Mouse (Mus musculus): ENCODE data around the gene Ccnd3. TPM values are rescaled to one million over a fixed set of nuclear protein-coding genes. Genes with fewer than 3 reads are reported as not detected.

Gene Ccnd3
- polyA plus RNA-seq (2011; ENCODE audit: insufficient read length, low read depth, missing spikeins): 159 and 169 TPM in 2 replicates

DNA sequence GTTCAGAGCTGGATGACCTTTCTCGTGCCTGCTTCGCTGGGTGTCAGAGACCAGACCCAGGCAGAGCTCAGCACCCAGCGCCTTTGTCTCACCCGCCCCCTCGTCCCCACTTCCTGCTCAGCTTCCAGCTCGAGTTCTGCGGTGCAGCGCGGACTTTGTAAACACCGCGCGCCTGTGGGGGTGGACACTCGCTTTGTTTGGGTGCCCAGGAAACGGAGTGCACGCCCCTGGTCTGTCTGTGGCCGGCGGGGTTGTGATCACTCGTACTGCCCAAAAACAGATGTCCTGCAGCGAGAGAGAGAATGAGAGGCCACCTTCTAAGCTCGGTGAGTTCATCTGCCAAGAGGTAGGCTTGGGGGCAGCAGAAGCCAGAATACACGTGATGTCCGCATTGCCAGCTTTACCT is at the start of gene Ccnd3:
TSS of gene Ccnd3 (plus strand) at position 111 of the 406 bp plus-strand sequence.
- Histone ChIP-seq H3K4me1 (ENCODE audit: control insufficient read depth, insufficient read depth, low read length) (peaks cover 11% of the 10 kb centered on the region), H3K27ac (ENCODE audit: insufficient read depth, low read length) (no peak within 1 kb of the TSS), H3K4me3 (ENCODE audit: insufficient read depth, low read length) (peak within 1 kb of the TSS; percentile 6; the same call in 1 of the 2 replicates)
- peak; percentile 51; the same call in 1 of the 2 replicates for TF ChIP-seq POLR2A (IDR thresholded peaks at IDR 0.05; ENCODE audit: low read depth, low read length)
- no peak for TF ChIP-seq CTCF (IDR thresholded peaks at IDR 0.05; ENCODE audit: borderline replicate concordance, insufficient read depth, low read length)

GRCm38 (mm10) chr17:47458310-47458709 is 46.5 kb upstream of the Ccnd3 start:
- TF ChIP-seq POLR2A (IDR thresholded peaks at IDR 0.05; ENCODE audit: low read depth, low read length) (no peak), CTCF (IDR thresholded peaks at IDR 0.05; ENCODE audit: borderline replicate concordance, insufficient read depth, low read length) (no peak)
- Histone ChIP-seq H3K4me3 (ENCODE audit: insufficient read depth, low read length) (no peak overlapping the region), H3K4me1 (ENCODE audit: control insufficient read depth, insufficient read depth, low read length) (0 out of 2 replicates have a peak, but pooled peaks cover under 1% of the 10 kb centered on the region), H3K27ac (ENCODE audit: insufficient read depth, low read length) (no peak overlapping the region)

DNA sequence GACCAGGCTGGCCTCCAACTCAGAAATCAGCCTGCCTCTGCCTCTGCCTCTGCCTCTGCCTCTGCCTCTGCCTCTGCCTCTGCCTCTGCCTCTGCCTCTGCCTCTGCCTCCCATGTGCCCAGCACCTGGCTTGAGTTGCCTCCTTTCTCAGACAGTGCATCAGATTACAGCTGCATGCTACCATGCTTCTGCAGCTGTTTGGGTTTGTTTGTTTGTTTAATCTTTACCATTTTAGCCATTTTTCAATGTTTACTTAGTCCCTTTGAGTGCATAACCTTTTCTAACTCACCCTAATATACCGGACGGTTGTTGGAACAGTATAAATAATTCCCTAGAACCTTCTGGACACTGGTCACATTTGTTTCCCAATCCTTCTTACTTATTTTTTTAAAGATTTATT is 45.9 kb upstream of the Ccnd3 start:
- Histone ChIP-seq H3K4me3 (ENCODE audit: insufficient read depth, low read length) (no peak overlapping the region), H3K4me1 (ENCODE audit: control insufficient read depth, insufficient read depth, low read length) (no peaks in the 10 kb centered on the region), H3K27ac (ENCODE audit: insufficient read depth, low read length) (no peak overlapping the region)
- no peak for TF ChIP-seq POLR2A (IDR thresholded peaks at IDR 0.05; ENCODE audit: low read depth, low read length)
- TF ChIP-seq CTCF (IDR thresholded peaks at IDR 0.05; ENCODE audit: borderline replicate concordance, insufficient read depth, low read length): no peak

DNA sequence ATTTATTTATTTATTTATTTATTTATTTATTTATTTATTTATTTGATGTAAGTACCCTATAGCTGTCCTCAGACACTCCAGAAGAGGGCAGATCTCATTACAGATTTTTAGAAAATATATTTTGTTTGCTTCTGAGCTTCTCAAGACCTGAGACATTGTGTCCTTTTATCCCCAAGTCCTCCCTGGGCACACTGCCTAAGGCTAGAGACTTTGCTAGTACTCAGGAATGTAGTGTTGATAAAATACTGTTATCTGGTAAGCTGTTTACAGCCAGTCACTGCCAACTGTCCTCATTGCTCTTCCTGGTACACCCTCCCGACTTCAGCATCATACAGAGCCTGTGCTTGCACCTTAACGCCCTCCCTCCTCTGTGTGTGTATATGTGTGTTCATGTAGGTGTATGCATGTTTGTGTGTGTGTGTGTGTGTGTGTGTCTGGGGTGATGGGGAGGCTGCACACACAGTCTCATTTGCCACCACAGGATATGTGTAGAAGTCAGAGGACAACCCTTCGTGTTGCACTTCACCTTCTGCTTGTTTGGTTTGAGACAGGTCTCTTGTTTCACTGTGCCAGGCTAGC is 45.4 kb upstream of the Ccnd3 start:
- TF ChIP-seq CTCF (IDR thresholded peaks at IDR 0.05; ENCODE audit: borderline replicate concordance, insufficient read depth, low read length): no peak
- TF ChIP-seq POLR2A (IDR thresholded peaks at IDR 0.05; ENCODE audit: low read depth, low read length): no peak
- Histone ChIP-seq H3K27ac (ENCODE audit: insufficient read depth, low read length) (no peak overlapping the region), H3K4me1 (ENCODE audit: control insufficient read depth, insufficient read depth, low read length) (no peaks in the 10 kb centered on the region), H3K4me3 (ENCODE audit: insufficient read depth, low read length) (no peak overlapping the region)

GRCm38 (mm10) chr17:47461688-47462087 is 43.2 kb upstream of the Ccnd3 start:
- Histone ChIP-seq H3K4me3 (ENCODE audit: insufficient read depth, low read length) (no peak overlapping the region), H3K27ac (ENCODE audit: insufficient read depth, low read length) (no peak overlapping the region), H3K4me1 (ENCODE audit: control insufficient read depth, insufficient read depth, low read length) (no peaks in the 10 kb centered on the region)
- TF ChIP-seq POLR2A (IDR thresholded peaks at IDR 0.05; ENCODE audit: low read depth, low read length) (no peak), CTCF (IDR thresholded peaks at IDR 0.05; ENCODE audit: borderline replicate concordance, insufficient read depth, low read length) (no peak)

DNA sequence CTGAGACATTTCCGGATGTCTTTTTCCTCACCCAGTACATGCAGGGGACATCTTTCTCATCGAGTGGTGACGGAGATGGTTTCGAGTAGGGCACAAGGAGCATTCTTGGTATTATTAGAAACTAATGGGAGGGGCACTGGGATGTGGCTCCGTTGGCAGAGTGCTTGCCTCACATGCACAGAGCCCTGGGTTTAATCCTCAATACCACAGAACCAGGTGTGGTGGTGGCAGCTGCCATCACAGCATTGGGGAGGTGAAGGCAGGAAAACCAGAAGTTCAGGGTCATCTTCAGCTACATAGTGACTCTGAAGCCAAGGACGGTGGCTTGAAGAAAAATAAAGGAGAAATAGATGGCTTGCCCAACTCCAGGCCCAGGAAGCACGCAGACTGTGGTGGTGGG is 42.6 kb upstream of the Ccnd3 start:
- H3K27ac ChIP-seq (ENCODE audit: insufficient read depth, low read length): no peak overlapping the region
- H3K4me3 ChIP-seq (ENCODE audit: insufficient read depth, low read length): no peak overlapping the region
- no peaks in the 10 kb centered on the region for H3K4me1 ChIP-seq (ENCODE audit: control insufficient read depth, insufficient read depth, low read length)
- TF ChIP-seq POLR2A (IDR thresholded peaks at IDR 0.05; ENCODE audit: low read depth, low read length) (no peak), CTCF (IDR thresholded peaks at IDR 0.05; ENCODE audit: borderline replicate concordance, insufficient read depth, low read length) (no peak)

DNA sequence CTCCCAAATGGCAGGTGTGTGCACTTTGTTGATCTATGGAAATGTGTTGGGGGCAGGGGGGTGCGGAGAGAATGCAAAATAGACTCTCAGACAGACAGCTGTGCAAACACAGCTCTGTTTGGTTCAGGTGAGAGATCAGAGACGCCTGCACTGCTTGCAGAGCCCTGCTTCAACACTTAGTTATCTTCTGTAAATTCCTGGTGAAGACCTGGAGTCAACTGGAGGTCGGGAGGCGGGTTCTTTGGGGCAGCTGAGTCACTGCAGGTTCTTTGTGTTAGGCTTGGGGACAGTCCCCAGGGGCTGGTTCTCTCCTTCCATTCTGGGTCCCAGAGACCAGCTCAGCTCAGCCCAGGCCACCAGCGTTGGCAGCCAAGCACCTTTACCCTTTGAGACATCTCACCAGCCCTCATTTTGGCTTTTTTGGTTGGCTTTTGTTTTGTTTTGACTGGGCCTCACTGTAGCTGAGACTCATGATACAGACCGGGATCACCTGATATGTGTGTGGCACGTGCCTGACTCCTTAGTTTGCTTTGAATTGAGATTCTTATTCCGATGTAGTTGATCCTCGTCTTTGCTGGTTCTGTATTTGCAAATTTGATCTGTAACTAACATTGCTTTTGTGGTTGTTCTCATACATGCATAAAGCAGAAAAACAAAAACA is 42.0 kb upstream of the Ccnd3 start:
- Histone ChIP-seq H3K4me1 (ENCODE audit: control insufficient read depth, insufficient read depth, low read length) (no peaks in the 10 kb centered on the region), H3K27ac (ENCODE audit: insufficient read depth, low read length) (no peak overlapping the region), H3K4me3 (ENCODE audit: insufficient read depth, low read length) (no peak overlapping the region)
- TF ChIP-seq POLR2A (IDR thresholded peaks at IDR 0.05; ENCODE audit: low read depth, low read length): no peak

- no peak overlapping the region for H3K27ac ChIP-seq (ENCODE audit: insufficient read depth, low read length)
- TF ChIP-seq POLR2A (IDR thresholded peaks at IDR 0.05; ENCODE audit: low read depth, low read length) (no peak), CTCF (IDR thresholded peaks at IDR 0.05; ENCODE audit: borderline replicate concordance, insufficient read depth, low read length) (no peak)
- no peak overlapping the region for H3K4me3 ChIP-seq (ENCODE audit: insufficient read depth, low read length)
- no peaks in the 10 kb centered on the region for H3K4me1 ChIP-seq (ENCODE audit: control insufficient read depth, insufficient read depth, low read length)
Measured at GRCm38 (mm10) chr17:47464248-47464965, 40.4 kb upstream of the Ccnd3 start.

GRCm38 (mm10) chr17:47465016-47465415 is 39.8 kb upstream of the Ccnd3 start:
- Histone ChIP-seq H3K4me3 (ENCODE audit: insufficient read depth, low read length) (no peak overlapping the region), H3K4me1 (ENCODE audit: control insufficient read depth, insufficient read depth, low read length) (no peaks in the 10 kb centered on the region), H3K27ac (ENCODE audit: insufficient read depth, low read length) (no peak overlapping the region)
- TF ChIP-seq POLR2A (IDR thresholded peaks at IDR 0.05; ENCODE audit: low read depth, low read length): no peak
- no peak for TF ChIP-seq CTCF (IDR thresholded peaks at IDR 0.05; ENCODE audit: borderline replicate concordance, insufficient read depth, low read length)

DNA sequence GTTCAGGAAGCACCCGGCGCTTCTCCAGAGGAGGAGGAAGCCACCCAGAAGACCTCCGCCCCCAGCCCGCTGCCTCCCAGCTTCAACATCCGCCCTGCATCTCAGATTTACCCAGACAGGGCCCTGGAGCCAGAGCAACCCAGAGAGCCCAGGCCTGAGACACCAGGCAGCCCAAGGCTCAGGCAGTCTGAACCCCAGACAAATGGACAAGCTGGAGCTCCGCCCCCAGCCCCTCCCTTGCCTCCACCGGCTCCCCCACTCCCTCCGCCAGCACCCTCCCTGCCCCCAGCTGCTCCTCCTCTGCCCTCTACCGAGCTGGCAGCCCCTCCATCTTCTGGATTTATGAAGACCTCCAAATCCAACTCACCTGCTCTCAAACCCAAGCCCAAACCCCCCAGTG is 38.6 kb upstream of the Ccnd3 start:
- Histone ChIP-seq H3K4me1 (ENCODE audit: control insufficient read depth, insufficient read depth, low read length) (no peaks in the 10 kb centered on the region), H3K4me3 (ENCODE audit: insufficient read depth, low read length) (no peak overlapping the region), H3K27ac (ENCODE audit: insufficient read depth, low read length) (no peak overlapping the region)
- TF ChIP-seq POLR2A (IDR thresholded peaks at IDR 0.05; ENCODE audit: low read depth, low read length): no peak
- TF ChIP-seq CTCF (IDR thresholded peaks at IDR 0.05; ENCODE audit: borderline replicate concordance, insufficient read depth, low read length): no peak
